Mouse (Mus musculus) hindbrain, embryonic 15.5 days (tissue): Measurements from ENCODE around the gene Il3. TPM values are rescaled to one million over a fixed set of nuclear protein-coding genes. Genes with fewer than 3 reads are reported as not detected.

Source experiments
- ATAC-seq: fragments of 200-750 bp; cut with Nextera tagmentation; 2 replicates; pipeline ENCODE4 v1.8.0; 2017; ENCODE audit warnings: low read depth, moderate number of reproducible peaks, moderate TSS enrichment; ENCODE audit not compliant: low FRiP score
- H3K27ac ChIP-seq: fragments of 300-500 bp; sonication (generic); replicated peaks from 2 replicates; pipeline ENCODE4 v1.5.1; 2015; ENCODE audit warnings: mild to moderate bottlenecking, inconsistent platforms
- H3K27me3 ChIP-seq: fragments of 300-500 bp; sonication (generic); 2 replicates; pipeline ENCODE4 v1.6.1; 2015; ENCODE audit warnings: control low read depth, inconsistent platforms
- H3K36me3 ChIP-seq: fragments of 300-500 bp; sonication (generic); 2 replicates; pipeline ENCODE4 v1.6.1; 2015; ENCODE audit warnings: control low read depth, inconsistent platforms
- H3K4me1 ChIP-seq: fragments of 300-500 bp; sonication (generic); replicated peaks from 2 replicates; pipeline ENCODE4 v1.6.1; 2015; ENCODE audit warnings: control low read depth, inconsistent platforms
- H3K4me2 ChIP-seq: fragments of 300-500 bp; sonication (generic); 2 replicates; pipeline ENCODE4 v1.6.1; 2015; ENCODE audit warnings: moderate library complexity, mild to moderate bottlenecking, inconsistent platforms
- H3K4me3 ChIP-seq: fragments of 300-500 bp; sonication (generic); 2 replicates; pipeline ENCODE4 v1.5.1; 2015; ENCODE audit warnings: mild to moderate bottlenecking, inconsistent platforms
- H3K9ac ChIP-seq: fragments of 300-500 bp; sonication (generic); 2 replicates; pipeline ENCODE4 v1.6.1; 2015; ENCODE audit warnings: inconsistent platforms
- H3K9me3 ChIP-seq: fragments of 300-500 bp; sonication (generic); 2 replicates; pipeline ENCODE4 v1.6.1; 2016; ENCODE audit warnings: control low read depth, inconsistent platforms
- WGBS: fragments of 180-500 bp; shearing (Covaris S2); methylation state at CpG from one replicate; pipeline ENCODE4 v1.1.7; 2015; 5-methylcytosine and 5-hydroxymethylcytosine counted together
- polyA plus RNA-seq: library from polyadenylated mRNA; unstranded; fragments of >200 nt; fragmentation: Nextera tagmentation; extraction: Ambion mirVana; gene quantifications from 2 replicates; pipeline ENCODE4 v1.2.1, GENCODE M21; 2015

The Il3 gene
- polyA plus RNA-seq, 1 experiment from 2014 or later: not detected

- H3K4me1 ChIP-seq: no peaks in the 10 kb centered on the region
- no peaks in the 10 kb centered on the region for H3K9me3 ChIP-seq
- no peaks in the 10 kb centered on the region for H3K36me3 ChIP-seq
- H3K9ac ChIP-seq: no peak overlapping the region
- no peak overlapping the region for H3K4me2 ChIP-seq
- WGBS: 76% methylated on average over 2 of the region's 2 CpGs
- H3K27ac ChIP-seq: no peak overlapping the region
- no peak overlapping the region for H3K4me3 ChIP-seq
- no peak for ATAC-seq
- no peaks in the 10 kb centered on the region for H3K27me3 ChIP-seq
These were observed 30.1 kb downstream of the Il3 start for GRCm38 (mm10) chr11:54236939-54237338.

GRCm38 (mm10) chr11:54227478-54227877, 39.6 kb downstream of the Il3 start:
- Histone ChIP-seq H3K36me3 (no peaks in the 10 kb centered on the region), H3K27me3 (no peaks in the 10 kb centered on the region), H3K4me3 (no peak overlapping the region), H3K27ac (no peak overlapping the region), H3K4me2 (no peak overlapping the region), H3K9me3 (no peaks in the 10 kb centered on the region), H3K9ac (no peak overlapping the region), H3K4me1 (no peaks in the 10 kb centered on the region)
- no peak for ATAC-seq
- WGBS: 96% methylated on average over 2 of the region's 2 CpGs

- WGBS: 92% methylated on average over 5 of the region's 5 CpGs
- Histone ChIP-seq H3K4me2 (no peak overlapping the region), H3K4me3 (no peak overlapping the region), H3K27me3 (no peaks in the 10 kb centered on the region), H3K4me1 (no peaks in the 10 kb centered on the region), H3K9ac (no peak overlapping the region), H3K9me3 (no peaks in the 10 kb centered on the region), H3K27ac (no peak overlapping the region), H3K36me3 (no peaks in the 10 kb centered on the region)
- no peak for ATAC-seq
These were observed 42.5 kb downstream of the Il3 start for GRCm38 (mm10) chr11:54224475-54224986.

- no peaks in the 10 kb centered on the region for H3K9me3 ChIP-seq
- H3K4me1 ChIP-seq: no peaks in the 10 kb centered on the region
- no peak overlapping the region for H3K4me3 ChIP-seq
- no peaks in the 10 kb centered on the region for H3K27me3 ChIP-seq
- no peaks in the 10 kb centered on the region for H3K36me3 ChIP-seq
- ATAC-seq: no peak
- WGBS: 85% methylated on average over 9 of the region's 9 CpGs
- no peak overlapping the region for H3K27ac ChIP-seq
- H3K9ac ChIP-seq: no peak overlapping the region
- no peak overlapping the region for H3K4me2 ChIP-seq
These were observed 43.2 kb downstream of the Il3 start for GRCm38 (mm10) chr11:54223637-54224474.

GRCm38 (mm10) chr11:54219903-54220740, 47.0 kb downstream of the Il3 start:
- Histone ChIP-seq H3K27me3 (no peaks in the 10 kb centered on the region), H3K9me3 (no peaks in the 10 kb centered on the region)
- 66% methylated on average over 6 of the region's 6 CpGs for WGBS

GRCm38 (mm10) chr11:54219191-54219590, 47.9 kb downstream of the Il3 start:
- Histone ChIP-seq H3K27me3 (no peaks in the 10 kb centered on the region), H3K36me3 (no peaks in the 10 kb centered on the region), H3K9me3 (no peaks in the 10 kb centered on the region), H3K4me3 (no peak overlapping the region), H3K27ac (no peak overlapping the region), H3K4me1 (no peaks in the 10 kb centered on the region), H3K9ac (no peak overlapping the region), H3K4me2 (no peak overlapping the region)
- ATAC-seq: no peak
- WGBS: 100% methylated on average over 1 of the region's 1 CpGs

More at GRCm38 (mm10) chr11:54219903-54220740, 47.0 kb downstream of the Il3 start:
- Histone ChIP-seq H3K4me1 (no peaks in the 10 kb centered on the region), H3K36me3 (no peaks in the 10 kb centered on the region), H3K4me2 (no peak overlapping the region), H3K9ac (no peak overlapping the region), H3K4me3 (no peak overlapping the region), H3K27ac (no peak overlapping the region)
- ATAC-seq: no peak

- no peaks in the 10 kb centered on the region for H3K9me3 ChIP-seq
- WGBS: 65% methylated on average over 7 of the region's 7 CpGs
These were observed 49.7 kb downstream of the Il3 start for GRCm38 (mm10) chr11:54217384-54217783.

GRCm38 (mm10) chr11:54216091-54216490, 51.0 kb downstream of the Il3 start:
- Histone ChIP-seq H3K4me3 (no peak overlapping the region), H3K27me3 (no peaks in the 10 kb centered on the region), H3K9ac (no peak overlapping the region), H3K9me3 (no peaks in the 10 kb centered on the region), H3K4me2 (no peak overlapping the region), H3K36me3 (no peaks in the 10 kb centered on the region), H3K4me1 (no peaks in the 10 kb centered on the region), H3K27ac (no peak overlapping the region)
- no peak for ATAC-seq
- WGBS: 83% methylated on average over 6 of the region's 6 CpGs

More at GRCm38 (mm10) chr11:54217384-54217783, 49.7 kb downstream of the Il3 start:
- Histone ChIP-seq H3K4me3 (no peak overlapping the region), H3K9ac (no peak overlapping the region), H3K4me2 (no peak overlapping the region), H3K27ac (no peak overlapping the region), H3K27me3 (no peaks in the 10 kb centered on the region), H3K36me3 (no peaks in the 10 kb centered on the region), H3K4me1 (no peaks in the 10 kb centered on the region)
- ATAC-seq: no peak

Other genes starting within 250 kb of the Il3 start
- 4.4 and 5.3 TPM in 2 replicates for gene Slc22a4, start 239.2 kb downstream of the Il3 start, polyA plus RNA-seq
- gene Pdlim4, start 198.3 kb downstream of the Il3 start, polyA plus RNA-seq: 28.2 and 33.4 TPM in 2 replicates
- gene P4ha2, start 167.2 kb downstream of the Il3 start, polyA plus RNA-seq: 9.2 and 10.1 TPM in 2 replicates
- not detected in 2 replicates for gene Csf2, start 17.6 kb downstream of the Il3 start, polyA plus RNA-seq
- gene Acsl6, start 36.5 kb upstream of the Il3 start, polyA plus RNA-seq: 44.0 and 45.4 TPM in 2 replicates
- gene Meikin, start 103.4 kb upstream of the Il3 start, polyA plus RNA-seq: not detected in 2 replicates
- 8.9 and 9.6 TPM in 2 replicates for gene Fnip1, start 170.9 kb upstream of the Il3 start, polyA plus RNA-seq